Mouse (Mus musculus) spleen, postnatal 36 days (tissue): Measurements from ENCODE around the gene Coro1c.

Experiments used
- DNase-seq, 2 experiments: peaks; one replicate each; pipeline ENCODE4 v3.0.0; 2022; ENCODE audit warnings: low spot score in 2 of 2, mixed read lengths in 1 of 2

The Coro1c gene

GRCm38 (mm10) chr5:113908592-113909441 lies at the start of gene Coro1c:
Gene Coro1c, minus strand, starts transcription at chr5:113908758.
- peak; percentile 98 to 99 for DNase-seq

DNA sequence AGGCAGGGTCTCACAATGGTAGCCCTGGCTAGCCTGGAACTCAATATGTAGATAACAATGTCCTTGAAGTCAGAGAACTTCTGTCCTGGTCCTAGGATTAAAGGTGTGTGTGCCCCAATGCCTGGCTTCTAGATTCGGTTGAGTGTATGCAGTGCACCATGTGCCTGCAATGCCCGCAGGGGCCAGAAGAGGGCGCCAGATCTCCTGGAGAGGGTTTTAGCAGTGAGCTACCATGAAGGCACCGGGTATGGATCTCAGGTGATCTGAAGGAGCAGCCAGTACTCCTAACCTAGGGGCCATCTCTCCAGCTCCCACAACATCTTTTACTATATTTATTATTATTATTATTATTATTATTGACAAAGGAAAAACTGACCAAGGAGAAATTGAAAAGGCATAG lies 48.0 kb upstream of the Coro1c start:
- peak; percentile 74 to 83 for DNase-seq

GRCm38 (mm10) chr5:113955691-113956090 lies 47.1 kb upstream of the Coro1c start:
- DNase-seq = no peak

DNA sequence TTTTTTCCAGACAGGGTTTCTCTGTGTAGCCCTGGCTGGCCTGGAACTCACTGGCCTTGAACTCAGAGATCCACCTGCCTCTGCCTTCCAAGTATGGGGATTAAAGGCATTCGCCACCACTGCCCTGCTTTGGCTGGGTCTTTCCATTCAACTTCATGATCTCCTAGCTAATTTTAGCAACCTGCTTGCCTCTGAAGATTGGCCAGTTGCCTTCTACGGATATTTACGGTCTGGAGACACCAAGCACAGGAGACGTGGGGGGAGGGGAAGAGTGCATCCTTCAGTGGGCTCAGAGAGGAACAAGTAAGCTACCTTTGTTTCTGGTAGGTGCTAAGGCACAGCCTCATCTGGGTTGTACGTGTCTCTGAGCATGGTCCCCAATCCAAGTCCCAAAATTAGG lies 46.7 kb upstream of the Coro1c start:
- no peak for DNase-seq

GRCm38 (mm10) chr5:113954421-113954820 lies 45.9 kb upstream of the Coro1c start:
- DNase-seq = peak; percentile 57 to 70

DNA sequence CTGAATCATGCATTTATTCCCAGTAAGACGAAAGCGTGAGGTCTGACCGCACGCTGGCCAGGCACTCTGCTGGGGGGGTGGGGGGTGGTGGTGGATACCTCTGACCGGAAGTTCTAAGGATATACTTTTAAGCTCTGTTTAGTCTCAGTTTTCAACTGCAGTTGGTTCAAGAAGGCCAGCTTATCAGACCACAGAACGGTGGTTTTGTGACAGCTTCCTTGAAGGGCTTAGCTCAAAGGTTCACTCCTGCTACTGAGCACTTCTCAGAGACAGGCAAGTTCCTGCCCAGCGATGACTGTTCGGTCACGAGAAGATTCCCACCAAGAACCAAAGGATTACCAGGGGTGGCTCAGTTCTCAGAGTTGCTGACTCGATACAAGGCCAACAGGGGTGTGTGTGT lies 44.0 kb upstream of the Coro1c start:
- no peak for DNase-seq

GRCm38 (mm10) chr5:113951693-113952071 lies 43.1 kb upstream of the Coro1c start:
- peak; percentile 21 to 39 for DNase-seq

DNA sequence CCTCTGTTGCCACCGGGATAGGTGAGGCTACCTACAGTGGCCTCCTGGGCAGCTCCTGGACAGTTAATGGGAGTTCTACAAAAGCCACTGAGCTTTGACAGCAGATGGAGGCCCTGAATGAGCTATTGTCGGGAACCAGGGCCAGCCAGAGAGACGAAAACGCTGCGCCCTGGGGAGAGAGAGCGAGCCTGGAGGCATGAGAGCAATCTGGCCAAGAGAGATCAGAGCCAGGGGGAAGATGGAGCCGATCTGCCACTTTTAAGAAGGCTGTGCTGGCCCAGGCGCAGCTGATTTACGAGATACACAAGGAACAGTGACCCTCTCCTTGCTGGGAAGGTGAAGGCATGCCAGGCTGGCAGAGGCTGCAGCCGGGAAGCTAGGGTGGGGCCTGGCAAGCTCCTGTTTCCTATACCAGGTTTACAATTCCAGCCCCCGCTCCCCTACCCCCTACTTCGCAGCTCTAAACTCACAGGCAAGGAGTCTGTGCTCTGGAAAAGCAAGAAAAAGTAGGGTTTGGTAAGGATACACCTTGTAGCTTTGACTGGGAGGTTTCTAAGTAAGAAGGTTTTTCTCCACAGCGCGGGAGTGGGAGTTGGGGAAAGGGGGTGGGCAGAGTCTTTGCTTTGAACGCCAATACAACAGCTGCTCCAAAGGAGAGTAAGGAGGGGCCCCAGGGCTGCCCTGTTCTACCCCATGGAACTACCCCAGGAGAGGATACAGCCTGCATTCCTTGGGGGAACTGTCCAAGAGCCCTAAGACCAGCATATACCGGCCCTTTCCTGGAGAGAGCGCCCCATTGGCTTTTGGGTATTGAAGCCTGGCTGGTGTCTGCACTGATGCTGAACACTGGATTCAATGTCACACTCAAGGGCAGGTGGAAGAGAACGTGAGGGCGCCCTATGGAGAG lies 42.5 kb upstream of the Coro1c start:
- DNase-seq = no peak

GRCm38 (mm10) chr5:113950133-113950532 lies 41.6 kb upstream of the Coro1c start:
- DNase-seq = no peak

DNA sequence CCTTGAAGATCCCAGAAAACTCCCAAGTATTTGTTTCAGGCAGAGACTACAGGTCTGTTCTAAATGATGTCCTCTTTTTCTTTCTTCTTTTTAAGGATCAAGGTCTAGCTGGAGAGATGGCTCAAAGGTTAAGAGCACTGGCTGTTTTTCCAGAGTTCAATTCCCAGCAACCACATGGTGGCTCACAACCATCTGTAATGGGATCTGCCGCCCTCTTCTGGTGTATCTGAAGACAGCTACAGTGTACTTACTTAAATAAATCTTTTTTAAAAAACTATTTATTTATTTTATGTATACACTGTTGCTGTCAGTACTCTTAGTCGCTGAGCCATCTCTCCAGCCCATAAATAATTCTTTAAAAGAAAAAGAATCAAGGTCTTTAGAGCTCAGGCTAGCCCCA lies 38.7 kb upstream of the Coro1c start:
- no peak for DNase-seq

GRCm38 (mm10) chr5:113945126-113945525 lies 36.6 kb upstream of the Coro1c start:
- DNase-seq = peak; percentile 24 to 43

GRCm38 (mm10) chr5:113943328-113943727 lies 34.8 kb upstream of the Coro1c start:
- no peak for DNase-seq

DNA sequence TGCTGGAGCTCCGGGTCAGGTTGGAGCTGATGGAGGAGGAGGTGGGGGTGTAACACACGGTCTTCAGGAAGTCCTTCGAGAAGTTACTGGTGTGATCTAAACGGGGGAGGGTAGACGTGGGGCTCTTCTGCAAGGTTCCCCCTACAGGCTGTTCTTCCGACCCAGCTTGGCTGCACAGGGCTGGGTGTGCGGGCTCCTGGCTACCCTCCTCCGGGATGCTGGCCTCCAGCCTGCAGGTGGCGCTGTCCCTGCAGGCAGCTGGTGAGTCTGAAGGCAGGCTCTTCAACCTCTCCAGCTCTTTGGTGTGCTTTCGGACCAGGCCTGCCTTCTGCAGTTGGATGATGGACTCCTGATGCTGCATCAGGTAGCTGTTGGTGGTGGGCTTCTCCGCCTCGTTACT lies 34.0 kb upstream of the Coro1c start:
- no peak for DNase-seq

DNA sequence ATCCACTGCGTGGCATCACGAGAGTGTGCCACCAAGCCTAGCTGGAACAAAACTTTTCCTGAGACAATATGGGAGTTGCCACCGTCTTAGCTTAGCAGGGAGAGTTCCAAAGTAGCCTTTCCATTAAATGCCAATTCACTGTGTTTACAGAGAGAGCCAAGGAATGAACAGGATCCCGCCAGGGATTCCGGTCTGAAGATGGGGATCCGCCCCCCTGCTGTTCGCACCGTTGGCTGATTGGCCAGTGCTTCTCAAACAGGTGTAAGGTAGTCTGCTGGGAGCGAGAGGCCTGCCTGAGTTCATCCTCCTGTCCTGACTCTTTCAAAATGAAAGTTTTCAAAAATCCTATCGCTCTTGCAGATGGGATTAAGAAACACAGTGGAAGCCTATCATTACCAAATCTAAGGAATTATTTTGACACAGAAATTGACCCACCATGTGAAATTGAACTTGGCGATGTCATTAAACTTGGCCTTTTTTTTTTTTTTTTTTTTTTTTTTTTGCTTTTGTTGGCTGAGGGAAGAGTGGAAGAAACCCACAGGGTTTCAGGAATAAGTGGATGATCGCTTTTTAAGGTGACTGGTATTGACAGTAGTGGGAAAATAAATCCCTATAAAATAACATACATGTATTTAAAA lies 30.8 kb upstream of the Coro1c start:
- DNase-seq = no peak

GRCm38 (mm10) chr5:113937650-113938049 lies 29.1 kb upstream of the Coro1c start:
- no peak for DNase-seq

DNA sequence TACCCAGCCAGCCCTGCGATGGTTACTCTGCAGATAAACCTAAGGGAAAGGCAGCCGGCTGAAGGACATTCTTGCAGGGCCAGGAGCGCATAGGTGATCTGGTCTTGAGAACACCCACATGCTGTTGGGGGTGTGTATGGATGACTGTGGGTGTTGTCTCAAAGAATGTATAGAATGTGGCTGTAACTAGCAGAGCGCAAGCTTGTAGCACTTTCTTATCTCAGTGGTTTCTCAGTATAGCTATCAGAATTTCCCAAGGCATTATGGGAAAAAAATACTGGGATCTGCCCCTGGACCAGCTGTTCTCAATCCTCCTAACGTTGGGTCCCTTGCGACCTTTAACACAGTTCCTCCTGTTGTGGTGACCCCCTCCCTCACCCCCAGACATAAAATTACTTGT lies 25.3 kb upstream of the Coro1c start:
- no peak for DNase-seq

DNA sequence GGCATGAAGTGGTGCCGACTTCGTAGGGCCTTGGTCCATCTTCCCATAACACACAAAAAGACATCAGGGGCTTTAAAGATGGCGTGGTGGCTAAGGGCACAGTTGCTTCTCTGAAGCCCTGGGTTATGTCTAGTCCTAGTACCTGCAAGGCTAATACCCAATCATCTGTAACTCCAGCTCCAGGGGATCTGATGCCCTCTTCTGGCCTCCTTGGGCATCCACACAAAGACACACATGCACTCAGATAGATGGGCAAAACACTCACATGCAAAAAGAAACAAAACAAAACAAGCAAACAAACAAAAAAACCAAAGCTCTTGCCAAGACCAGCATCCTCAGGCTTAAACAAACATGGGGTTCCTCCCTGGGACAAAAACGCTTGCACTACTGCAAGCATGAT lies 24.9 kb upstream of the Coro1c start:
- DNase-seq = no peak

DNA sequence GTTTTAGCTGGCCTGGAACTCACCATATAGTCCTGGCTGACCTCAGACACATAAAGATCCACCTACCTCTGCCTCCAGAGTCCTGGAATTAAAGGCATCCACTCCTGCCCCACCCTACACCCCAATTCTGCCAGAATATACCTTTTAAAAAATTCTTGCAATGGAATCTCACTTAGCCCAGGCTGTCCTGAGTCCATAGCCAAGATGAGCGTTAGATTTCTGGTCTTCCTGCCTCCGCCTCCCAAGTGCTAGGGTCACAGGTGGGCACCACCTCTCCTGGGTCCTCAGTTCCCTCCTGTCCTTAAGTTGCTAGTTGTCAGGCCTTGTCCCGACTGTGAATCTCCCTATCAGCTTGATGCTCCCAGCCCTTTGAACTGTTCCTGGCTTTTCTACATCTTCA lies 23.8 kb upstream of the Coro1c start:
- DNase-seq = no peak

- no peak for DNase-seq
Measured at GRCm38 (mm10) chr5:113930648-113931609, 22.4 kb upstream of the Coro1c start.

GRCm38 (mm10) chr5:113929950-113930647 lies 21.5 kb upstream of the Coro1c start:
- no peak for DNase-seq
